Mouse (Mus musculus) spleen, adult 2 months (tissue): ENCODE data around the gene Slc5a4b.
"Not testable (repeated sequence)": the region's sequence is repeated elsewhere in the genome, so short reads cannot be mapped to it uniquely, and the experiment has no call there.

ENCODE experiments used
- CTCF ChIP-seq: fragments of 200-500 bp; IDR thresholded peaks from 2 replicates; pipeline ENCODE4 v1.5.1; 2011; ENCODE audit warnings: mild to moderate bottlenecking, inconsistent platforms; ENCODE audit not compliant: insufficient read depth, insufficient read length, insufficient replicate concordance; ENCODE audit errors: extremely low read depth
- POLR2A ChIP-seq: fragments of 200-500 bp; IDR thresholded peaks from 2 replicates; pipeline ENCODE4 v1.6.1; 2011; ENCODE audit warnings: low read depth, low read length, inconsistent platforms

DNA sequence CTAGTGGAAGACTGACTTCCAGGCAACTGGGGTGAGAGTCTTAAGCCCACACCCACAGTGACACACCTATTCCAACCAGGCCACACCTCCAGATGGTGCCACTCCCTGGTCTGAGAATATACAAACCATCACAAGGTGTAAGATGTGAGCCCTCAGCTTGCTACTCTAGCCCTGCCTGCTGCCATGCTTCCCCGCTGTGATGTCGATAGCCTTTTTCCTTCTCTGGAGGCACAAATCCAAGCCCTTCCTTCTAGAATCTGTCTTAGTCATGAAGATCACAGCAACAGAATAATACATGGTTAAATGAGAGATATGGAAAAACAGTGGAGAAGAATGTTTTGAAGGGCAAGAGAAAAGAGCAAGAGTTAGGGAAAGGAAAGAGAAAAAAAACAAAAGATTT lies 33.8 kb downstream of the Slc5a4b start:
- not testable (repeated sequence) for TF ChIP-seq CTCF, POLR2A
